Mouse (Mus musculus): ENCODE results near the gene Trim63. TPM values are rescaled to one million over a fixed set of nuclear protein-coding genes. Genes with fewer than 3 reads are reported as not detected.
"Not testable (repeated sequence)": the region's sequence is repeated elsewhere in the genome, so short reads cannot be mapped to it uniquely, and the experiment has no call there.

The Trim63 gene
- polyA plus RNA-seq, 1 experiment: 0.19 TPM

DNA sequence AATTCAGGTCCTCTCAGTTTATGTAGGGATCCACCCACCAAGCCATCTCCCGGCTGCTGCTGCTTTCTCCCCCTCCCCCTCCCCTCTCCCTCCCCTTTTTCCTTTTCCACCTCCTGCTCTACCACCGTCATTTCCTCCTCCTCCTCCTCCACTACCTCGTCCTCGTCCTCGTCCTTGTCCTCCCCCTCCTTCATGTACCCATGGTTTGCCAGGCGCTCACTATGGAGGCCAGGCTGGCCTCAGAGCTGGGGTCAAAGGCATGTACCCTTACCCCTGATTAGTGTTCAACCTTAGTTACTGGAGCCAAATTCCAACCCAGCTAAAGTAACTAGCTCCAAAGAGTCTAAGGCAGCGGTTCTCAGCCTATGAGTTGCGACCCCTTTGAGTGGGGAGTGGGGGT lies 13.2 kb downstream of the Trim63 start:
- no peak overlapping the region for H3K27ac ChIP-seq (ENCODE audit: insufficient read depth, low read length)
- no peak for TF ChIP-seq CTCF (IDR thresholded peaks at IDR 0.05; ENCODE audit: extremely low read depth, insufficient read depth, low read length)
- no peak for TF ChIP-seq POLR2A (IDR thresholded peaks at IDR 0.05; ENCODE audit: extremely low read depth, insufficient read depth, low read length)
- no peaks in the 10 kb centered on the region for H3K4me1 ChIP-seq (ENCODE audit: control insufficient read depth, insufficient read depth, low read length)

GRCm38 (mm10) chr4:134328832-134329231 lies 13.9 kb downstream of the Trim63 start:
- no peak overlapping the region for H3K27ac ChIP-seq (ENCODE audit: insufficient read depth, low read length)
- TF ChIP-seq POLR2A (IDR thresholded peaks at IDR 0.05; ENCODE audit: extremely low read depth, insufficient read depth, low read length) (no peak), CTCF (IDR thresholded peaks at IDR 0.05; ENCODE audit: extremely low read depth, insufficient read depth, low read length) (no peak)
- H3K4me3 ChIP-seq (ENCODE audit: insufficient read depth, low read length): no peak overlapping the region
- H3K4me1 ChIP-seq (ENCODE audit: control insufficient read depth, insufficient read depth, low read length): no peaks in the 10 kb centered on the region

More for the DNA sequence above, 13.2 kb downstream of the Trim63 start:
- no peak overlapping the region for H3K4me3 ChIP-seq (ENCODE audit: insufficient read depth, low read length)

- Histone ChIP-seq H3K27ac (ENCODE audit: insufficient read depth, low read length) (no peak overlapping the region), H3K4me1 (ENCODE audit: control insufficient read depth, insufficient read depth, low read length) (no peaks in the 10 kb centered on the region), H3K4me3 (ENCODE audit: insufficient read depth, low read length) (no peak overlapping the region)
- TF ChIP-seq CTCF (IDR thresholded peaks at IDR 0.05; ENCODE audit: extremely low read depth, insufficient read depth, low read length) (no peak), POLR2A (IDR thresholded peaks at IDR 0.05; ENCODE audit: extremely low read depth, insufficient read depth, low read length) (no peak)
Measured at GRCm38 (mm10) chr4:134330281-134330680, 15.4 kb downstream of the Trim63 start.

DNA sequence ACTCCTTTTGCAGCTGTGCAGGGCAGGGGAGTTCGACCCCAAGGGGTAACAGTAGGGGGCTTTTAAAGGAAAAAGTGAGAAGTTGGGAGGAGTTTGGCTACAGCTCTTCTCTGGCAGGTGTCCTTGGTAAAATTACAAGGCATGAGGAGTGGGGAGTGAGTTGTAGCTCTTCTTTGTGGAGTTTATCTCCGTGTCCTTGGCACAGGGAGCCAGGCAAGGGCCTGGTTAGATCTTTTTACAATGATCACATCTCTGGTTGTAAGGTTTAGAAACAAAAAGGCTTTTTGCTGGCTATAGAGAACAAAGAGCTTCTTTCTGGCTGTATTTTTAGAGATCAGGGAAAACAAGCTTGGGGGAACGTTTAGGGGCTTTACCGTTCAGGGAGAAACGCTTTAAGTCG lies 26.3 kb downstream of the Trim63 start:
- not testable (repeated sequence) for H3K4me3 ChIP-seq (ENCODE audit: insufficient read depth, low read length); H3K4me1 ChIP-seq (ENCODE audit: control insufficient read depth, insufficient read depth, low read length); H3K27ac ChIP-seq (ENCODE audit: insufficient read depth, low read length)

DNA sequence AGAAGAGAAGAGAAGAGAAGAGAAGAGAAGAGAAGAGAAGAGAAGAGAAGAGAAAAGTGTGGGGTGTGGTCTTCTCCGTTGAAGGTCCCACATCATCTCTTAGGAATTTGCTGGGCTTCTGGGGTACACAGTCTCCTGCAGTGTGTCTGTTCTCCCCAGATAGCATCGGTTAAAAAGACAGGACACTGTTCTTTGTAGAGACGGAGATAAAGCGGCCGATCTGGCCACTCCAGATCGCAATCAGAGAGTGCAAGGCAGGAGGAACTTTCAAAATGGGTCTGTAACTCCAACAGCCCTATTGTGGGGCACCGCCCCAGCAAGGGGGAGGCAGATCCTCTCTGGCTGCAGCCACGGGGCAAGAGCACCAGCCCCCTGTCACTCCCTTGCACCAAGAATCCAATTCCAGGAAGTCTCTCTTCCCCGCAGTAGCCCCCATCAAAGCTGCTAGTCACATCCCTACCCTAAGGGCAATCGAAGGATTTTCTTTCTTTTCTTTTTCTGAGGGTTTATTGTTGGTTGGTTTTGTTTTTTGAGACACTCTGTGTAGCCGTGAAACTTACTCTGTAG lies 27.4 kb downstream of the Trim63 start:
- TF ChIP-seq CTCF (IDR thresholded peaks at IDR 0.05; ENCODE audit: extremely low read depth, insufficient read depth, low read length) (no peak), POLR2A (IDR thresholded peaks at IDR 0.05; ENCODE audit: extremely low read depth, insufficient read depth, low read length) (no peak)
- Histone ChIP-seq H3K27ac (ENCODE audit: insufficient read depth, low read length) (no peak overlapping the region), H3K4me3 (ENCODE audit: insufficient read depth, low read length) (no peak overlapping the region)

DNA sequence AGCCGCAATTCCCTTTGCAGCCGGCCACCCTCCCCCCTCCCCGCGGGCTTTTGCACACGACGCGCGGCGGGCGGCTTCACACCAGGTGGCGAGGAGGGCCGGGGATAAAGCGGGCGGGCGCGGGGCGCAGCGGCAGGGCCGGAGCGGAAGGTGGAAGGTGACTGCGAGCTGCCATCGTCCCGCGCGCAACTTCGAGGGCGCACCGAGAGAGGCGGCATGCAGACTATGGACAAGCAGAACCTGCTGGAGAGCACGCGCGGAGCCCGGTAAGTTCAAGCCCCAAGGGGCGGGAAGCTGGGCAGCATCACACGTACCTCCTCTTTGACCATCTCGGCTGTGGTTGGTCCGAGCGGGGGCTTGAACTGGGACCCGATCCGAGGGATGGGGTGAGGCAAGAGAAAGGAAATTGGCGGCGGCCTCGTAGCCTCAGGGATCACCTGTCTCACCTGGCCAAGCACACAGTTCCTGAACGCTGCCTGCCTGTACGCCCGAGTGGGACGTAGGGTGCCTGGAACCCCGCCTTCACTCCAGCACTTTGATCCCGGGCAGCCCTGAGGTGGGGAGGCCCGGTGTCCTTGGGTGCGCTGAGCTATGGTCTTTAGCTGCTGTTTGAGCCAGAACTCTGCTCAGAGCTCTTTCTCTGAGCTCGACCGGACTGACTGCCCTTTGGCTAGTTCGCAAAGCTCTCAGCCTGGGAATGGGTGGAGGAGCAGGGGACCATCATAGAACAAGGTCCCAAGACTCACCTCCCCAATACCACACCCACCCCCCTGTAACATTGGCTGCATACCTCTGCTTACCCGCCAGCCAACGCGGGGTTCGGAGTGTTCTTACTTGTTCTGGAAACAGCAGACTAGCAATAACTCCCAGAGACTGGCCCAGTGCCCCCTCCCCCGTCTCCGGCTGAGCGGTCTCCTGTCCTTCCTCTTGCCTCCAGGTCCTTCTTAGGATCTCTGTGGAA lies 28.4 kb downstream of the Trim63 start, which contains the start of gene Slc30a2:
Gene Slc30a2 (plus strand): TSS at position 111 of the 961 bp plus-strand sequence.
- no peaks in the 10 kb centered on the region for H3K4me1 ChIP-seq (ENCODE audit: control insufficient read depth, insufficient read depth, low read length)
- TF ChIP-seq POLR2A (IDR thresholded peaks at IDR 0.05; ENCODE audit: extremely low read depth, insufficient read depth, low read length) (no peak), CTCF (IDR thresholded peaks at IDR 0.05; ENCODE audit: extremely low read depth, insufficient read depth, low read length) (no peak)
- H3K4me3 ChIP-seq (ENCODE audit: insufficient read depth, low read length): no peak within 1 kb of the TSS

More for the DNA sequence above, 27.4 kb downstream of the Trim63 start:
- H3K4me1 ChIP-seq (ENCODE audit: control insufficient read depth, insufficient read depth, low read length): no peaks in the 10 kb centered on the region

DNA sequence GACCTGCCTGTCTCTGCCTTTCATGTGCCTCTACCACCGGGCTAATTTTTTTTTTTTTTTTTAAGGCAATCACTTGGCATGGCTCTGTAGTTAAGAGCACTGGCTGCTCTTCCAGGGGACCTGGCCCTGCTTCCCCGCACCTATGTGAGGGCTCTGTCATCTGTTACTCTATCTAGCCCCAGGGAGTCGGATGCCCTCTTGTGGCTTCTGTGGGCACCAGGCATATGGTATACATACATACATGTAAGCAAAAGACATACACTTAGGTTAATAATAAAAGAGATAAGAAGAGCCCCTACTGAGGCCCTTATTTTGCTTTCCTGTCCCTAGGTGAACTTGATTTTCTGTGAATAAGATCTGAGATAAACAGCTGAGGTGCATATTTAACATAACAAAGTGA lies 29.7 kb downstream of the Trim63 start:
- H3K4me3 ChIP-seq (ENCODE audit: insufficient read depth, low read length): no peak overlapping the region
- no peak overlapping the region for H3K27ac ChIP-seq (ENCODE audit: insufficient read depth, low read length)
- no peaks in the 10 kb centered on the region for H3K4me1 ChIP-seq (ENCODE audit: control insufficient read depth, insufficient read depth, low read length)
- TF ChIP-seq CTCF (IDR thresholded peaks at IDR 0.05; ENCODE audit: extremely low read depth, insufficient read depth, low read length): no peak
- no peak for TF ChIP-seq POLR2A (IDR thresholded peaks at IDR 0.05; ENCODE audit: extremely low read depth, insufficient read depth, low read length)

More for the DNA sequence above, 28.4 kb downstream of the Trim63 start, which contains the start of gene Slc30a2:
- no peak within 1 kb of the TSS for H3K27ac ChIP-seq (ENCODE audit: insufficient read depth, low read length)

DNA sequence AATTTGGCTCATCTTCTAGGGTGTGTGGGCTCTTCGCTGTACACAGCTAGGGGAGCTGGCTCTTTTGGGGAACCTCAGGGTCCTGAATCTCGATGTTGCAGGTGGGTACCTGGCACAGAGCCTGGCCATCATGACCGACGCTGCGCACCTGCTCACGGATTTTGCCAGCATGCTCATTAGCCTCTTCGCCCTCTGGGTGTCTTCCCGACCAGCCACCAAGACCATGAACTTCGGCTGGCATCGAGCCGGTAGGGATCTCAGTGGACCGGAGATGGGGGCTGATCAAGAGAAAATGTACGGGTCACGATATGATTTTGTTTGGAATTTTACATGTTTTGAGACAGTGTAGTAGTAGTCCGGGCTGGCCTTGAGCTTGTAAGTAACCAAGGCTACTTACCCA lies 30.9 kb downstream of the Trim63 start:
- Histone ChIP-seq H3K4me1 (ENCODE audit: control insufficient read depth, insufficient read depth, low read length) (no peaks in the 10 kb centered on the region), H3K27ac (ENCODE audit: insufficient read depth, low read length) (no peak overlapping the region), H3K4me3 (ENCODE audit: insufficient read depth, low read length) (no peak overlapping the region)
- no peak for TF ChIP-seq POLR2A (IDR thresholded peaks at IDR 0.05; ENCODE audit: extremely low read depth, insufficient read depth, low read length)
- no peak for TF ChIP-seq CTCF (IDR thresholded peaks at IDR 0.05; ENCODE audit: extremely low read depth, insufficient read depth, low read length)

GRCm38 (mm10) chr4:134348078-134348477 lies 33.2 kb downstream of the Trim63 start:
- no peak for TF ChIP-seq CTCF (IDR thresholded peaks at IDR 0.05; ENCODE audit: extremely low read depth, insufficient read depth, low read length)
- H3K4me3 ChIP-seq (ENCODE audit: insufficient read depth, low read length): no peak overlapping the region
- H3K4me1 ChIP-seq (ENCODE audit: control insufficient read depth, insufficient read depth, low read length): no peaks in the 10 kb centered on the region
- H3K27ac ChIP-seq (ENCODE audit: insufficient read depth, low read length): no peak overlapping the region

DNA sequence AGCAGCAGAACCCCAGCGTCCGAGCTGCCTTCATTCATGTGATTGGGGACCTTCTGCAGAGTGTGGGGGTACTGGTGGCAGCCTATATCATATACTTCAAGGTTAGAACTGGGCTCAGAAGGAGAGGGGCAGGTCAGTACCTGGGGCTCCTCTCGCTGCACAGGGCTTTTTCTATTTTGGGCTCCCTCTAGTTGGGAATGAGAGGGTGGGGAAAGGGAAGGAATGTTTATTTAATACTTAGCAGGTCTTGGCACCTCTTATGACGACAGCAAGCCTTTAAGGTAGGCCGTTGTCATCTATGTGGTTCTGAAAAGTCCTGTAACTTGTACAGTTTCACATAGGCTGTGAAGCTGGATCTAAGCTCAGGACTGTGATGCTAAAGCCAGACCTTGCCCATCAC lies 33.6 kb downstream of the Trim63 start:
- Histone ChIP-seq H3K4me1 (ENCODE audit: control insufficient read depth, insufficient read depth, low read length) (no peaks in the 10 kb centered on the region), H3K27ac (ENCODE audit: insufficient read depth, low read length) (no peak overlapping the region), H3K4me3 (ENCODE audit: insufficient read depth, low read length) (no peak overlapping the region)
- TF ChIP-seq POLR2A (IDR thresholded peaks at IDR 0.05; ENCODE audit: extremely low read depth, insufficient read depth, low read length) (no peak), CTCF (IDR thresholded peaks at IDR 0.05; ENCODE audit: extremely low read depth, insufficient read depth, low read length) (no peak)

Data from cortical plate, adult 2 months (tissue).